Mouse (Mus musculus) ES-E14 (cell line): ENCODE measurements around the gene Nfkbib.

Experiments used
- HCFC1 ChIP-seq: IDR thresholded peaks from 2 replicates; pipeline ENCODE4 v1.6.1; 2012; ENCODE audit warnings: low read length, inconsistent platforms, borderline replicate concordance; ENCODE audit not compliant: insufficient read depth
- MAFK ChIP-seq: IDR thresholded peaks from 2 replicates; pipeline ENCODE4 v1.6.1; 2014; ENCODE audit warnings: mild to moderate bottlenecking, low read depth, low read length, inconsistent platforms; ENCODE audit not compliant: insufficient read depth

DNA sequence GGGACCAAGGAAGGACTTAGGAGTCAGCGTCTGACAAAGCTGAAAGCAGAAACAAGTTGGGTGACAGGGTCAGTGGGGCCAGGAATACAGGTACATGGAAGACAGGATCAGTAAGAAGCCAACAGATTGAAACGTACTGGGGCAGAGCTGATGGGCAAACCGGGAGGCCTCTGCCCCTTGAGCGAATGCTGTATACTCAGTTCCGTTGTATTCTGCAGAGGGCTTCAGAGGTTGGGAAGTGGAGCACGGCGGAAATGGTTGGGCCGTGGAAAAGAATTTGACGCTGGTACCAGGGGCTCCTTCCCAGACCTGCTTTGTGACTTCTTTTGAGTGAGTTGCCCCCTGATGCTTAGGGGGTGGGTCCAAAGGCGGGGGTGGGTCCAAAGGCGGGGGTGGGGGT, 34.1 kb downstream of the Nfkbib start:
- TF ChIP-seq MAFK (no peak), HCFC1 (no peak)
